In genomic region chr7:141046931-141047580, GRCm38 (mm10) we compare ENCODE assay signal across 8 mouse cellular contexts. TPM values are rescaled to one million over a fixed set of nuclear protein-coding genes. Genes with fewer than 3 reads are reported as not detected.
DNase-seq lines count a peak whose midpoint lies in the region; ATAC-seq and TF ChIP-seq lines count a peak whose summit lies in the region.

No protein-coding gene starts in this region.

- peaks cover 19% of the 10 kb centered on the region; the same call in 1 of the 2 replicates for H3K4me1 ChIP-seq in kidney, embryonic 16.5 days (ENCODE audit: insufficient read depth, low read length)

- 55% methylated on average over 6 of the region's 6 CpGs for WGBS in kidney, embryonic 16.5 days

- DNase-seq in Muller cell, postnatal 12 days (ENCODE audit: inconsistent ontology term): peak; percentile 14
- peak; percentile 72 to 73 for DNase-seq in heart, adult 9 months (ENCODE audit: low spot score in 2 of 2)
- DNase-seq in thymus, adult 18-20 months: no peak
- no peak for DNase-seq in adrenal gland, adult 8-10 months

- H3ac ChIP-seq in C2C12 (ENCODE audit: control insufficient read depth, insufficient read length, low read depth): no peak overlapping the region

- H3K79me2 ChIP-seq in C2C12 (ENCODE audit: control insufficient read depth, insufficient read depth): no peaks in the 10 kb centered on the region

- H3K9ac ChIP-seq in kidney, embryonic 16.5 days (replicated peaks; ENCODE audit: low read length): 0 out of 2 replicates have a peak overlapping the region, but pooled peaks have one; percentile 5

- H3K4me2 ChIP-seq in kidney, embryonic 16.5 days (replicated peaks; ENCODE audit: low read depth, low read length): peak overlapping the region; percentile 86

- ATAC-seq in kidney, embryonic 16.5 days (ENCODE audit: low FRiP score, low TSS enrichment): peak; percentile 33; the same call in 1 of the 2 replicates
- peak; percentile 71 for ATAC-seq in megakaryocyte progenitor cell, adult 5-6 weeks (replicated peaks; ENCODE audit: poor library complexity)
- ATAC-seq in cerebellum, adult (ENCODE audit: insufficient number of reproducible peaks, low FRiP score, low TSS enrichment): no peak

- H3K4me3 ChIP-seq in C2C12 (ENCODE audit: insufficient read depth, poor library complexity, severe bottlenecking): no peak overlapping the region
- H3K4me3 ChIP-seq in kidney, embryonic 16.5 days (ENCODE audit: low read length): no peak overlapping the region

- H3K27me3 ChIP-seq in C2C12 (ENCODE audit: control insufficient read depth, insufficient read depth, insufficient read length): no peaks in the 10 kb centered on the region
- H3K27me3 ChIP-seq in kidney, embryonic 16.5 days (ENCODE audit: insufficient read depth, low read length): no peaks in the 10 kb centered on the region

- peak overlapping the region; percentile 89 for H3K27ac ChIP-seq in kidney, embryonic 16.5 days (ENCODE audit: low read length)

- no peaks in the 10 kb centered on the region for H3K36me3 ChIP-seq in C2C12 (ENCODE audit: control insufficient read depth, insufficient read depth)
- H3K36me3 ChIP-seq in kidney, embryonic 16.5 days (ENCODE audit: insufficient read depth, low read length): no peaks in the 10 kb centered on the region

- no peaks in the 10 kb centered on the region for H3K79me3 ChIP-seq in C2C12 (ENCODE audit: low read depth)

- TF ChIP-seq CTCF in C2C12 (IDR thresholded peaks at IDR 0.05; ENCODE audit: control insufficient read depth, insufficient read depth, insufficient read length): no peak

- no peaks in the 10 kb centered on the region for H3K9me3 ChIP-seq in kidney, embryonic 16.5 days (ENCODE audit: low read length)

TF ChIP-seq in C2C12, 6 proteins besides CTCF, POLR2A, EP300 and RAD21:
- TF ChIP-seq MYOD1 (IDR thresholded peaks at IDR 0.05; ENCODE audit: control insufficient read depth, insufficient read length, low read depth) (no peak), MYOG (IDR thresholded peaks at IDR 0.05; ENCODE audit: control insufficient read depth, extremely low read depth, insufficient read length) (no peak), FOSL1 (IDR thresholded peaks at IDR 0.05; ENCODE audit: insufficient read depth, low read length, poor library complexity, severe bottlenecking) (no peak), CEBPB (IDR thresholded peaks at IDR 0.05; ENCODE audit: low read depth) (peak; percentile 16)

RNA-seq across cellular contexts. Expression of gene B4galnt4, which starts 13.8 kb away (rescaled TPM):
- polyA plus RNA-seq in C2C12 (2012; fragmentation: generic; extraction: Trizol): 4.0 TPM
- polyA plus RNA-seq in kidney, embryonic 16.5 days (2015; fragmentation: Nextera tagmentation; extraction: Ambion mirVana): 13.2 and 13.9 TPM in 2 replicates
- 0.84 and 1.3 TPM in 2 replicates for total RNA-seq in megakaryocyte progenitor cell, adult 5-6 weeks (2015)
- 1.5 and 2.8 TPM in 2 replicates for total RNA-seq in megakaryocyte progenitor cell, adult 5-6 weeks (2017)
- 1 to 10 TPM; 2.0 to 6.1 (median 2.7) TPM for total RNA-seq in adrenal gland, adult 8-10 months (2022)

RNA-seq across cellular contexts. Expression of gene Gm17387, which starts 18.1 kb away (rescaled TPM):
- polyA plus RNA-seq in C2C12 (2012; fragmentation: generic; extraction: Trizol): not detected
- polyA plus RNA-seq in kidney, embryonic 16.5 days (2015; fragmentation: Nextera tagmentation; extraction: Ambion mirVana): not detected in 2 replicates
- total RNA-seq in megakaryocyte progenitor cell, adult 5-6 weeks (2015): not detected in 2 replicates
- not detected in 2 replicates for total RNA-seq in megakaryocyte progenitor cell, adult 5-6 weeks (2017)
- total RNA-seq in adrenal gland, adult 8-10 months (2022): not detected

RNA-seq across cellular contexts. Expression of gene Ifitm6, which starts 29.3 kb away (rescaled TPM):
- polyA plus RNA-seq in C2C12 (2012; fragmentation: generic; extraction: Trizol): 1.3 TPM
- 0.94 and 1.5 TPM in 2 replicates for polyA plus RNA-seq in kidney, embryonic 16.5 days (2015; fragmentation: Nextera tagmentation; extraction: Ambion mirVana)
- total RNA-seq in megakaryocyte progenitor cell, adult 5-6 weeks (2015): 81.7 and 90.1 TPM in 2 replicates
- 37.7 and 55.9 TPM in 2 replicates for total RNA-seq in megakaryocyte progenitor cell, adult 5-6 weeks (2017)
- total RNA-seq in adrenal gland, adult 8-10 months (2022): 1 to 10 TPM in 2 of 4 experiments, under 1 TPM in 1, not detected in 1; 0.81 to 1.5 (median 1.2) TPM

RNA-seq across cellular contexts. Expression of gene Pkp3, which starts 31.0 kb away (rescaled TPM):
- polyA plus RNA-seq in C2C12 (2012; fragmentation: generic; extraction: Trizol): 0.88 TPM
- 9.2 and 10.5 TPM in 2 replicates for polyA plus RNA-seq in kidney, embryonic 16.5 days (2015; fragmentation: Nextera tagmentation; extraction: Ambion mirVana)
- total RNA-seq in megakaryocyte progenitor cell, adult 5-6 weeks (2015): 1.0 and 2.2 TPM in 2 replicates
- total RNA-seq in megakaryocyte progenitor cell, adult 5-6 weeks (2017): 0.10 and 1.1 TPM in 2 replicates
- 1 to 10 TPM; 1.6 to 3.1 (median 2.1) TPM for total RNA-seq in adrenal gland, adult 8-10 months (2022)

RNA-seq across cellular contexts. Expression of gene Ifitm3, which starts 36.5 kb away (rescaled TPM):
- polyA plus RNA-seq in C2C12 (2012; fragmentation: generic; extraction: Trizol): 956 TPM
- 210 and 234 TPM in 2 replicates for polyA plus RNA-seq in kidney, embryonic 16.5 days (2015; fragmentation: Nextera tagmentation; extraction: Ambion mirVana)
- total RNA-seq in megakaryocyte progenitor cell, adult 5-6 weeks (2015): 147 and 203 TPM in 2 replicates
- 49.4 and 56.2 TPM in 2 replicates for total RNA-seq in megakaryocyte progenitor cell, adult 5-6 weeks (2017)
- 100 to 1,000 TPM; 105 to 128 (median 116) TPM for total RNA-seq in adrenal gland, adult 8-10 months (2022)

Comparison
In these comparisons a context has a peak if more than half of its experiments do, and no peak if none do; other contexts are left out.
1. DNase-seq: peak in Muller cell, postnatal 12 days (single experiment) and heart, adult 9 months (2 of 2); none in thymus, adult 18-20 months (0 of 2) and adrenal gland, adult 8-10 months (single experiment).
2. RNA of gene Ifitm6, which starts 29.3 kb away (total RNA-seq): 37.7 to 90.1 TPM in megakaryocyte progenitor cell, adult 5-6 weeks; 0.81 to 1.5 TPM in adrenal gland, adult 8-10 months; every median in the first group is over 10 times any median in the second.